Mouse (Mus musculus) fat pad, adult 2 months (tissue): ENCODE measurements around the gene Tpi1.

ENCODE experiments used
- DNase-seq: peaks from one replicate; pipeline ENCODE4 v3.0.0-alpha.2; 2011; ENCODE audit warnings: low read depth, low spot score; ENCODE audit errors: extremely low read depth

Gene Tpi1

DNA sequence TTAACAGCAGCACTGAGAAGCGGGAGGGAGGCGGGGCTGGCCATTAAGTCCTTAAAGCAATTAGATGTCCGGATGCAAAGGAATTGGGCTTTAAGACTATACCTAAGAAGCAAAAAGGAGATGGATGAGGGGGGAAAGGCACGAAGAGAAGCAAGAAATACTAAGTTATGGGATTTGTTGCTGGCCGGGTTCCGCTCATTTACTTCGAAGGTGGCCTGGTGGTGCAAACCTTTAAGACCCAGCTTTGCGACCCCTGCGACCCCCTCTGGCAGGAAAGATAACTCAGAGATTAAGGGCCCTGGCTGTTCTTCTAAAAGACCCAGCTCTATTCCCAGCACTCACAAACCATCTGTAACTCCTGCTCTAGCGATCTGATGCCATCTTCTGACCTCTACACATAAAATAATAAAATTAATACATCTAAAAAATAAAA lies 34.1 kb downstream of the Tpi1 start:
- DNase-seq, result no peak

- no peak for DNase-seq
Measured at GRCm38 (mm10) chr6:124779222-124779983, 34.7 kb downstream of the Tpi1 start, which contains the start of gene Lrrc23. Gene Lrrc23, minus strand, starts transcription at chr6:124779727.

- DNase-seq, result no peak
Measured at GRCm38 (mm10) chr6:124770511-124770910, 43.6 kb downstream of the Tpi1 start.

DNA sequence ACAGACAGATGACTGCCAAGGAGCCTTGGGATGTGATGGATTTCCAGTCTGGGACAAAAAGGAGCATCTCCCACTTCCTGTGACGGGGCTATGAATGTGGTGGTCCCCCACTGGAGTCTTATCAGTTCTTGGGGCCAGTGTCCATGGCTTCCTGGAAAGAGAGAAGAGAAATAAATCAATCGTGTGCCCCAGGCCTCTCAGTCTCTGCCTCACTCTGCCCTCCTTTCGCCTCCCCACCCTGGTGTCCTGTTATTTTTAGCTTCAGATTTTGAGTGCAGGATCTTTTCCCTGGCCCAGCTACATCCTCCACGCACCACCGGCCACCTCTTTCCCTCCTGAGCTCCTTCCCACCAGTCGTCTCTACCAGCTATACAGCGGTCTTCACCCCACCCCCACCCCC lies 44.1 kb downstream of the Tpi1 start:
- no peak for DNase-seq

DNA sequence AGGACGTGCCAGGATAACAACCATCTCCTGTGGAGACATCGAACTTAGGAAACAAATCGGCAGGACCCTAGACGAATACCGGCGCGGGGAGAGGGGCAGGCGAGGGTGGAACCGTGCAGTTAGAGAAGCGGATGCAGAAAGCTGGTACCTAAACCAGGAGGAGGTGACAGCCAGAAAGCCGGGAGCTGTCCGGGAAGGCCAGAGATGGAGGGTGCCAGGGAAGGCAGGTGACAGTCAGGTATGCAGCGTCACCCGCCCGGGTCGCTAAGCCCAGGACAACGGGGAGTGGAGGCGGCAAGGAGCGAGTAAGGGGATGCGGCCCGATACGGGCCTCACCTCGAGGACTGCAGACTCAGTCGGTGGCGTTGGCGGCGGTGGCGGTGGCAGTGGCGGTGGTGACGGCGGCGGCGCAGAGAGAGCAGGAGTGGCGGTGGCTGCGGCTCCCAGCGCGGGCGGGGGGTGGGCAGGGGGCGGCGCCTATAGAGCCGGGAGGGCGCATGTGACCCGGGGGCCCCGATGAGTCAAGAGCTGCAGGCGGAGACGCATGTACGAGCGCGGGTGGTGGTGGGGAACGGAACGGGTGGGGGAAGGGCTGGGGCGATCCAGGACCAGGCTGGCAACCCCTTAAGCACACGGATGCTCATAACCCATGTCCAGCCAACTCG lies 44.9 kb downstream of the Tpi1 start, which contains the start of gene Eno2:
TSS of gene Eno2 (minus strand) at position 573 of the 665 bp plus-strand sequence.
- no peak for DNase-seq

DNA sequence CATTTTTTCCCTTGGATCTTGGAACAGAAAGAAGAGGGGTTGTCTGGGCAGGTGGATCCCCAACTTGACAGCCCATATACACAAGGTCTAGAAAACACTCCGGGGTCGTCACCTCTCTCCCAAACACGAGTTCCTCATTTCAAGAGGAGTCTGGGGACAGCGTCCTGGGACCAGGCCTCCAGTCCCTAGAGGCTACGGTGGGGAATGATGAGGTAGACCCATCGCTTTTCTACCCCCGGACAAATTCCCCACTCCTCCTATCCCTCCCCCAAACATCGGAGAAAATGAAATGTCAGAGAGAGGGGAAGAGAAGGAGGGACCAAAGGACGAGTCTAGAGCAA lies 45.4 kb downstream of the Tpi1 start:
- DNase-seq, result no peak

DNA sequence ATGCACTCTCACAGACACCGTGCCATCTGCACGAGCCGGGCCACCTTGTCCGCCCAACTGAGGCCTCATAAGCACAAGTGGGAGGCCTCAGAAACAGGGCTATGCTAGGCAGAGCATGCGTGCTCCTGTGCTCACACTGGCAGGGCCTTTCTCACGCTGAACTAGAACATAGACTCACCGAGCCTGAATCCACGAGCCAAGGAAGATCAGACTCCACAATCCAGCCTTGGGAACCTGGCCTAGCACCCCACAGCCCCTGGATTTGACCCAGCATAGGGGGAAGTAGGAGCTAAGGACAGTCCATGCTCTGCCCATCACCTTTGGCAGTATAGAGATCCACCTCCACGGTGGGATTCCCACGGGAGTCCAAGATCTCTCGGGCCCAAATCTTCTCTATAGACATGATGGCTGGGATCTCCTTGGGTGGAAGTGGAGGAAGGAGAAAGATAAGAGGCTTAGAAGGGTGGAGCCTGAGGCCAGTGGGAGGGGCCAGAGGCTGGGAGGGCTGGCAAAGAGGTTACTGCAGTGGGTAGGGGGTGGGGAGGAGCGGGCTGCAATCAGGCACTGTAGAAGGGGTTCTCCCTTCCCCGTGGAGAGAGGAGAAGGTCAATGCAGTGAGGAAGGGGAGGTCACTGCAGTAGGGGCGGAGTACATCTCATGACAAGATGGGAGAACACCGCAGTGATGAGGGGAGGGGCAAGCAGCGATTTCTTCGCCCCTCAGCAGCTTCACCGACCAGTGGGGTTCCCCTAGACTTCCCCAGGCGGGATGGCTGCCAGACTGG lies 46.0 kb downstream of the Tpi1 start:
- no peak for DNase-seq

- DNase-seq, result no peak
Measured at GRCm38 (mm10) chr6:124767536-124767919, 46.6 kb downstream of the Tpi1 start.

DNA sequence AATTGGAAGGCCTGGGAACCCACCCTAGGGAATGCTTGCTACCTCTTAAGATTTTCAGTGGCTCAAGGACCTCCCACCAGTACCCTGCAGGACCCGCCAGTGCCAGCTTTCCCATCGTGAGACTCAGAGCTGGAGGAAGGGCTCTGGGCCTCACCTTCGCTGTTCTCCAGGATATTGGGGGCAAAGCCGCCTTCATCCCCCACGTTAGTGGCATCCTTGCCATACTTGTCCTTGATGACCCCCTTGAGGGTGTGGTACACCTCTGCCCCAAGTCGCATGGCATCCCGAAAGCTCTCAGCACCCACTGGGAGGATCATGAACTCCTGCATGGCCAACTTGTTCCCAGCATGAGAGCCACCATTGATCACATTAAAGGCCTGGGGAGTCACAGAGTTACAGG lies 48.1 kb downstream of the Tpi1 start:
- DNase-seq, result no peak
